Mouse (Mus musculus): ENCODE measurements around the gene Inhbb. TPM values are rescaled to one million over a fixed set of nuclear protein-coding genes. Genes with fewer than 3 reads are reported as not detected.

The Inhbb gene
- polyA plus RNA-seq, 1 experiment from 2014 or later: 0.34 TPM

GRCm38 (mm10) chr1:119417991-119418390 lies 4.1 kb downstream of the Inhbb start:
- H3K27ac ChIP-seq: no peak overlapping the region
- no peak overlapping the region for H3K4me3 ChIP-seq
- peaks cover 21% of the 10 kb centered on the region for H3K4me1 ChIP-seq
- H3K27me3 ChIP-seq: peaks cover 81% of the 10 kb centered on the region
- no peak overlapping the region for H3K9ac ChIP-seq
- no peak overlapping the region for H3K4me2 ChIP-seq
- no peaks in the 10 kb centered on the region for H3K9me3 ChIP-seq
- WGBS: 70% methylated on average over 8 of the region's 8 CpGs
- H3K36me3 ChIP-seq: no peaks in the 10 kb centered on the region
- ATAC-seq (ENCODE audit: borderline replicate concordance, extremely low read depth, low FRiP score, low TSS enrichment): no peak

- H3K36me3 ChIP-seq: no peaks in the 10 kb centered on the region
- no peak for ATAC-seq (ENCODE audit: borderline replicate concordance, extremely low read depth, low FRiP score, low TSS enrichment)
- no peak overlapping the region for H3K4me3 ChIP-seq
- 73% methylated on average over 20 of the region's 20 CpGs for WGBS
- no peak overlapping the region for H3K4me2 ChIP-seq
- peaks cover 18% of the 10 kb centered on the region for H3K4me1 ChIP-seq
- H3K27me3 ChIP-seq: peaks cover 76% of the 10 kb centered on the region
- no peaks in the 10 kb centered on the region for H3K9me3 ChIP-seq
- H3K27ac ChIP-seq: no peak overlapping the region
- H3K9ac ChIP-seq: no peak overlapping the region
Measured at GRCm38 (mm10) chr1:119417542-119417941, 4.5 kb downstream of the Inhbb start.

DNA sequence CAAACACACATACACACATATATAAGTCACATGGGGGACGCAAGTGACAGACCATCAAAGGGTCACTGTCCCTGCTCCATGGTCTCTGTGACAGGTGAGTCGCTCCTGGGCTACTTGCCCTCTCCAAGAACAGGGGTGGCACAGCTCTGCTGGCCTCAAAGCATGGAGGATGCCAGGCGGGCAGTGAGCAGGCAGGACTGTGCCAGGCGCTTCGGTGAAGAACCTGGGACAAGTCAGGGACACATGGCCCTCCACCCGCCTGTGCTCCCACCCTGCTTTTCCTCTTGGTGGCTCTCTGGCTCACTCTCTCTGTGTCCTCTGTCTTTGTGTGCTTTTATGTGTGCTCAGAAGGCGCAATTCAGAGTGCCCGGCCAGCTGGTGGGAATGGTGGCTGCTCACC lies 5.4 kb downstream of the Inhbb start:
- Histone ChIP-seq H3K9ac (no peak overlapping the region), H3K36me3 (no peaks in the 10 kb centered on the region), H3K4me2 (no peak overlapping the region), H3K4me1 (peaks cover 8% of the 10 kb centered on the region), H3K9me3 (no peaks in the 10 kb centered on the region), H3K27me3 (peaks cover 67% of the 10 kb centered on the region), H3K27ac (no peak overlapping the region), H3K4me3 (no peak overlapping the region)
- ATAC-seq (ENCODE audit: borderline replicate concordance, extremely low read depth, low FRiP score, low TSS enrichment): no peak
- 71% methylated on average over 8 of the region's 8 CpGs for WGBS

DNA sequence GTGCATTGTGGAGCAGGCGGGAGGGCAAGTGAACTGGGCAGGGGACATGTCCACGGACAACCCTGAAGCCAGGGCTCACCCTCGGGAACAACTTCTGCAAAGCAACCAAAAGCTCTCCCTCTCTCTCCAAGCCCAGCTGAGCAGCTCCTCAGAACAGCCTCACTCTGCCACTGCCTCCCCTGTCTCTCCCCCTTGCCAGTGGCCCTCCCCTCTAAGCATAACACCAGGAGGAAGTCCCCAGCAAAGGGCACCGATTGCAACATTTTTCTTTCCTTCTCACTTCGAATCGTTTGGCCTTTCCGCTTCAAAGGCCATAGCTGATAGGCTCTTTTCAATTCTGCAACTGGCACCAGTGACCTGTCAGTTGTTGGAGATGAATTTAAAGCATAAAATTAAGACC lies 5.9 kb downstream of the Inhbb start:
- H3K9me3 ChIP-seq: no peaks in the 10 kb centered on the region
- H3K27ac ChIP-seq: no peak overlapping the region
- no peak overlapping the region for H3K4me2 ChIP-seq
- peaks cover 63% of the 10 kb centered on the region for H3K27me3 ChIP-seq
- no peak for ATAC-seq (ENCODE audit: borderline replicate concordance, extremely low read depth, low FRiP score, low TSS enrichment)
- no peak overlapping the region for H3K4me3 ChIP-seq
- no peaks in the 10 kb centered on the region for H3K36me3 ChIP-seq
- 52% methylated on average over 7 of the region's 7 CpGs for whole genome bisulfite sequencing
- H3K9ac ChIP-seq: no peak overlapping the region
- H3K4me1 ChIP-seq: peaks cover 8% of the 10 kb centered on the region

DNA sequence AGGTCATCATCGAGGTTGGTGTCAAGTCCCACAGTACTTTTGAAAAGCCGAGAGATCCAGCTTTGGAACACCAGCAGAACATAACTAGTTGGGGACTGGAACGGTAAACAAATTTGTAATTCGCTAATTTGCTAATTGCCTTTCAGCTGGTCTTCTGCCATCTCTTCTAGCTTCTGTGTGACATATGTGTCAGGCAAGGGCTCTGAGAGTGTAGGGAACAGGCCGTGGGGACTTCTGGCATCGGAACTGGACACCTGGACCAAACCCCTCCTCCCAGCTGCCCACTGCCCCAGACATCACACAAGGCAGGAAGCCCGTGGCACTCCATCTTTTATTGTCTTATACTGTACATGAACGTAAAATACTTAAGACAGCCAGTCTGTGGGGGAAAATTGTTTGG lies 6.9 kb downstream of the Inhbb start:
- no peak for ATAC-seq (ENCODE audit: borderline replicate concordance, extremely low read depth, low FRiP score, low TSS enrichment)
- Histone ChIP-seq H3K27me3 (peaks cover 52% of the 10 kb centered on the region), H3K4me3 (no peak overlapping the region)

DNA sequence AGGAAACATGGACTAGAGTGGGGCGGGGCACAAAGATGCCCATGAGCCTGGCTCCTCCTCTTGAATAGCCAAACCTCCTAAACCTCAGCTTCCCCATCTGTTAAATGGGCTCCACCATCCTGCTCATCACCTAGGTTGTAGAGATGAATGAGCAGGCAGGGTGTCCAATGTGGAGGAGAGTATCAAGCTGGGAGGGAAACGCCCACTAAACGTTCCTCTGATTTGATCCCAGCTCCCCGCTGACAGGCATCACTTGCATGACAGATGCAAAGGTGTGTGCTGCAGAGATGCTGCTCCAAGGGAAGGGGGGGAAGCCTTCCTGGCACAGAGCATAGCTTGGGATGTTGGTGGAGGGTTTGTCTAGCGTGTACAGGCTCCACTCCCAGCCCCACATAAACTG lies 11.4 kb downstream of the Inhbb start:
- H3K36me3 ChIP-seq: no peaks in the 10 kb centered on the region
- 83% methylated on average over 5 of the region's 5 CpGs for WGBS
- no peak overlapping the region for H3K9ac ChIP-seq
- 0 out of 2 replicates have a peak, but pooled peaks cover 3% of the 10 kb centered on the region for H3K4me1 ChIP-seq
- H3K9me3 ChIP-seq: no peaks in the 10 kb centered on the region
- no peak overlapping the region for H3K4me3 ChIP-seq
- no peak overlapping the region for H3K27ac ChIP-seq
- ATAC-seq (ENCODE audit: borderline replicate concordance, extremely low read depth, low FRiP score, low TSS enrichment): no peak
- H3K27me3 ChIP-seq: peaks cover 9% of the 10 kb centered on the region; the same call in 1 of the 2 replicates
- no peak overlapping the region for H3K4me2 ChIP-seq

More for the DNA sequence above, 6.9 kb downstream of the Inhbb start:
- no peaks in the 10 kb centered on the region for H3K36me3 ChIP-seq
- WGBS: 72% methylated on average over 8 of the region's 8 CpGs
- peaks cover 1% of the 10 kb centered on the region for H3K4me1 ChIP-seq
- H3K9me3 ChIP-seq: no peaks in the 10 kb centered on the region
- no peak overlapping the region for H3K4me2 ChIP-seq
- no peak overlapping the region for H3K27ac ChIP-seq
- no peak overlapping the region for H3K9ac ChIP-seq

GRCm38 (mm10) chr1:119409599-119410168 lies 12.4 kb downstream of the Inhbb start:
- Histone ChIP-seq H3K4me1 (0 out of 2 replicates have a peak, but pooled peaks cover 7% of the 10 kb centered on the region), H3K4me3 (no peak overlapping the region), H3K9me3 (no peaks in the 10 kb centered on the region), H3K27me3 (peaks cover 3% of the 10 kb centered on the region; the same call in 1 of the 2 replicates), H3K36me3 (no peaks in the 10 kb centered on the region), H3K9ac (no peak overlapping the region), H3K27ac (no peak overlapping the region), H3K4me2 (no peak overlapping the region)
- peak; percentile 53; the same call in 1 of the 2 replicates for ATAC-seq (ENCODE audit: borderline replicate concordance, extremely low read depth, low FRiP score, low TSS enrichment)
- WGBS: 42% methylated on average over 5 of the region's 5 CpGs

DNA sequence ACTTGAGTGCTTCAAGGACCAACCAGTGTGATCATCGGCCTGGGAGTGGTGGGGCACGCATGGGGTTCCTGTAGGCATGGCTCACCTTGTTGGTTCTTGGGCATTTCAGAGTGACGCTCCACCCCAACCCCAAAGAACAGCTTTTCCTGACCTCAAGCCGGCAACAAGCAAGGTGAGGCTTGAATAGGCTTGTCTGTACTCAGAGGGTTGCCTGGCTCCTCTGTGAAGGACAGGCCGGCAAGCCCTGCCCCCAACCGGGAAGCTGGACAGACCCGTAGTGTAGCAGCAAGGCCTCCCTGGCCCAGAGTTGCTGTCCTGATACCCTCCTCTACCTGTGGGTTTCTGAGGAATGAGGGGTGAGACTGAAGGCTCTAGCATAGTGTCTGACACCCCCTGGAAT lies 12.9 kb downstream of the Inhbb start:
- Histone ChIP-seq H3K36me3 (no peaks in the 10 kb centered on the region), H3K9me3 (no peaks in the 10 kb centered on the region), H3K4me1 (0 out of 2 replicates have a peak, but pooled peaks cover 9% of the 10 kb centered on the region), H3K4me3 (no peak overlapping the region), H3K4me2 (no peak overlapping the region), H3K27me3 (no peaks in the 10 kb centered on the region), H3K9ac (no peak overlapping the region), H3K27ac (no peak overlapping the region)
- 75% methylated on average over 7 of the region's 7 CpGs for WGBS
- ATAC-seq (ENCODE audit: borderline replicate concordance, extremely low read depth, low FRiP score, low TSS enrichment): no peak

- Histone ChIP-seq H3K9me3 (no peaks in the 10 kb centered on the region), H3K27ac (no peak overlapping the region)
- ATAC-seq (ENCODE audit: borderline replicate concordance, extremely low read depth, low FRiP score, low TSS enrichment): no peak
Measured at GRCm38 (mm10) chr1:119407691-119408315, 14.2 kb downstream of the Inhbb start.

DNA sequence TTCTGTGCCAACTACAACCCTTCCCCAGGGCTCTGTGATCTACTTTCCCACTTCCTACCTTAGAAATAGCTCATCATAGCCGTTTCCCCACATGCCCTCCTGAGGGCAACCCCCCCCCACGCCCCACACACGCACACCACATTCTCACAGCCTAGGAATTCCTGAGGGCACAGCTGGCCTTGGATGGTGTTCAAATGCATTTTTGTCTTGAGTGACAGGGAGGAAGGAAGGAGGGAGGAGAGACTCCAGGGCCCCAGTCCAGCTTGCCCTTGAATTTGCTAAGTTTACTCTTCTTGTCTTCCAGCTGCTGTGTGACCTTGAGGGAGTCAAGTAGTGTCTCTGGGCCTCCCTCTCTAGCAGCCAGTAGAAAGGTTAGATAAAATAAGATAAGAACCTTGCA lies 17.2 kb downstream of the Inhbb start:
- ATAC-seq (ENCODE audit: borderline replicate concordance, extremely low read depth, low FRiP score, low TSS enrichment): no peak
- Histone ChIP-seq H3K27ac (no peak overlapping the region), H3K9me3 (no peaks in the 10 kb centered on the region), H3K4me1 (0 out of 2 replicates have a peak, but pooled peaks cover 8% of the 10 kb centered on the region), H3K9ac (no peak overlapping the region), H3K36me3 (no peaks in the 10 kb centered on the region), H3K27me3 (no peaks in the 10 kb centered on the region), H3K4me3 (no peak overlapping the region), H3K4me2 (no peak overlapping the region)
- WGBS: 12% methylated on average over 3 of the region's 3 CpGs

More at GRCm38 (mm10) chr1:119407691-119408315, 14.2 kb downstream of the Inhbb start:
- H3K4me2 ChIP-seq: no peak overlapping the region
- no peak overlapping the region for H3K4me3 ChIP-seq
- H3K9ac ChIP-seq: no peak overlapping the region
- no peaks in the 10 kb centered on the region for H3K27me3 ChIP-seq
- H3K36me3 ChIP-seq: no peaks in the 10 kb centered on the region
- 35% methylated on average over 6 of the region's 6 CpGs for WGBS
- H3K4me1 ChIP-seq: 0 out of 2 replicates have a peak, but pooled peaks cover 9% of the 10 kb centered on the region

DNA sequence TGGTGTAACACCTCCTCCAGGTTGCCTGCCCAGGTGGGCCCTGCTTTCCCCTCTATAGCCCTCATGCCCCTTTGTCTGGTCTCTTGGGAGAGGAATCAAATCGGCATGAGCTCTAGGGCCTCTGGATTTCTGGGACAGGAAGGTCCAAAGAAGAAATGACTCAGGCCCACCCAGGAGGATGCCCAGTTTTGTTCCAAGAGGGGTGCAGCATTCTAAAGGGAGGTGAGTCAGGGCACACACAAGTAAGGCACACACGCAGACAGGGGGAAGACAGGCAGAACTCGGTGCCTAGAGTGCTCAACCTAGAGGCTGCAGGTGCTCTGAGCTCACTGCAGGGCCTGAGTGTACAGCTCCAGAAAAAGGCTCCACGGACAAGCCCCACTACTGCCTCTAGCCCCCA lies 17.7 kb downstream of the Inhbb start:
- no peak overlapping the region for H3K4me2 ChIP-seq
- 0 out of 2 replicates have a peak, but pooled peaks cover 6% of the 10 kb centered on the region for H3K4me1 ChIP-seq
- H3K4me3 ChIP-seq: no peak overlapping the region
- no peak for ATAC-seq (ENCODE audit: borderline replicate concordance, extremely low read depth, low FRiP score, low TSS enrichment)
- no peaks in the 10 kb centered on the region for H3K36me3 ChIP-seq
- H3K27ac ChIP-seq: no peak overlapping the region
- 69% methylated on average over 4 of the region's 4 CpGs for WGBS
- H3K9me3 ChIP-seq: no peaks in the 10 kb centered on the region
- H3K9ac ChIP-seq: no peak overlapping the region
- no peaks in the 10 kb centered on the region for H3K27me3 ChIP-seq

DNA sequence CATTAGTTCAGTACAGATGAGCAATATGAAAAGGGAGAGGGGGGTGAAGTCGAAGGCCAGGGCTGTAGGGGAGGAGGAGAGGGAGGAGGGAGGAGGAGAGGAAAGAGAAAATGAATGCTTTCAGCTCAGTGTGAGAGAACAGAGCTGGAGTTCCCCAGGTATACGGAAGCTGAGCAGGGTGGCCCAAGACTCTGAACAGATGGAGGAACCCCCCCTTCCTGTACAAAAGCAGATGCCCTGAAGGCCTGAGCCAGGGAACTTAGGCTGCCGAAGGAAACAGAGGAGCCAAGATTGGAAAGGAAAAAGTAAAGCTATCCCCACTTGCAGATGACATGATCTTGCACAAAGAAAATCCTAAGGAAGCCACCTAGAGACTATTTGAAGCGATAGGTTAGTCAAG lies 20.8 kb downstream of the Inhbb start:
- 58% methylated on average over 4 of the region's 4 CpGs for WGBS
- ATAC-seq (ENCODE audit: borderline replicate concordance, extremely low read depth, low FRiP score, low TSS enrichment): no peak
- H3K36me3 ChIP-seq: no peaks in the 10 kb centered on the region
- 0 out of 2 replicates have a peak, but pooled peaks cover 6% of the 10 kb centered on the region for H3K4me1 ChIP-seq
- H3K4me3 ChIP-seq: no peak overlapping the region
- H3K27me3 ChIP-seq: no peaks in the 10 kb centered on the region
- no peak overlapping the region for H3K9ac ChIP-seq
- no peaks in the 10 kb centered on the region for H3K9me3 ChIP-seq
- H3K4me2 ChIP-seq: no peak overlapping the region
- H3K27ac ChIP-seq: no peak overlapping the region

Measured in lung, embryonic 15.5 days (tissue).